Mouse (Mus musculus) embryonic facial prominence, embryonic 11.5 days (tissue): ENCODE results near the gene Slc25a14. TPM values are rescaled to one million over a fixed set of nuclear protein-coding genes. Genes with fewer than 3 reads are reported as not detected.

Experiments
- ATAC-seq: fragments of 200-750 bp; cut with Nextera tagmentation; replicated peaks from 2 replicates; pipeline ENCODE4 v1.8.0; 2017; ENCODE audit warnings: low read depth; ENCODE audit not compliant: insufficient number of reproducible peaks, low FRiP score, low TSS enrichment
- DNase-seq: peaks from one replicate; pipeline ENCODE4 v3.0.0-alpha.2; 2015; ENCODE audit warnings: low spot score
- H3K27ac ChIP-seq: fragments of 300-500 bp; sonication (generic); replicated peaks from 2 replicates; pipeline ENCODE4 v1.5.1; 2014; ENCODE audit warnings: mild to moderate bottlenecking, low read depth, low read length, control low read depth
- H3K27me3 ChIP-seq: fragments of 300-500 bp; sonication (generic); 2 replicates; pipeline ENCODE4 v1.6.1; 2014; ENCODE audit warnings: mild to moderate bottlenecking, low read length, moderate library complexity, mixed read lengths; ENCODE audit not compliant: control insufficient read depth, insufficient read depth
- H3K36me3 ChIP-seq: fragments of 300-500 bp; sonication (generic); replicated peaks from 2 replicates; pipeline ENCODE4 v1.6.1; 2014; ENCODE audit warnings: low read depth, mild to moderate bottlenecking, low read length, moderate library complexity, mixed read lengths; ENCODE audit not compliant: control insufficient read depth, insufficient read depth
- H3K4me1 ChIP-seq: fragments of 300-500 bp; sonication (generic); 2 replicates; pipeline ENCODE4 v1.6.1; 2014; ENCODE audit warnings: low read length, mixed read lengths; ENCODE audit not compliant: control insufficient read depth, insufficient read depth
- H3K4me2 ChIP-seq: fragments of 300-500 bp; sonication (generic); 2 replicates; pipeline ENCODE4 v1.6.1; 2014; ENCODE audit warnings: low read depth, mild to moderate bottlenecking, control low read depth, low read length, moderate library complexity
- H3K4me3 ChIP-seq: fragments of 300-500 bp; sonication (generic); 2 replicates; pipeline ENCODE4 v1.5.1; 2014; ENCODE audit warnings: low read depth, low read length, control low read depth
- H3K9ac ChIP-seq: fragments of 300-500 bp; sonication (generic); replicated peaks from 2 replicates; pipeline ENCODE4 v1.6.1; 2014; ENCODE audit warnings: mild to moderate bottlenecking, control low read depth, low read length
- H3K9me3 ChIP-seq: fragments of 300-500 bp; sonication (generic); replicated peaks from 2 replicates; pipeline ENCODE4 v1.6.1; 2016; ENCODE audit warnings: mild to moderate bottlenecking, low read length, inconsistent platforms, mixed read lengths; ENCODE audit not compliant: control insufficient read depth
- WGBS: fragments of 180-500 bp; shearing (Covaris S2); extraction: QIAGEN DNeasy Blood & Tissue Kit; methylation state at CpG from one replicate; pipeline ENCODE4 v1.1.7; 2014; 5-methylcytosine and 5-hydroxymethylcytosine counted together
- polyA plus RNA-seq: library from polyadenylated mRNA; unstranded; fragments of >200 nt; fragmentation: Nextera tagmentation; extraction: Ambion mirVana; gene quantifications from 2 replicates; pipeline ENCODE4 v1.2.1, GENCODE M21; 2014

Gene Slc25a14
- 23.4 and 26.0 TPM in 2 replicates for polyA plus RNA-seq

DNA sequence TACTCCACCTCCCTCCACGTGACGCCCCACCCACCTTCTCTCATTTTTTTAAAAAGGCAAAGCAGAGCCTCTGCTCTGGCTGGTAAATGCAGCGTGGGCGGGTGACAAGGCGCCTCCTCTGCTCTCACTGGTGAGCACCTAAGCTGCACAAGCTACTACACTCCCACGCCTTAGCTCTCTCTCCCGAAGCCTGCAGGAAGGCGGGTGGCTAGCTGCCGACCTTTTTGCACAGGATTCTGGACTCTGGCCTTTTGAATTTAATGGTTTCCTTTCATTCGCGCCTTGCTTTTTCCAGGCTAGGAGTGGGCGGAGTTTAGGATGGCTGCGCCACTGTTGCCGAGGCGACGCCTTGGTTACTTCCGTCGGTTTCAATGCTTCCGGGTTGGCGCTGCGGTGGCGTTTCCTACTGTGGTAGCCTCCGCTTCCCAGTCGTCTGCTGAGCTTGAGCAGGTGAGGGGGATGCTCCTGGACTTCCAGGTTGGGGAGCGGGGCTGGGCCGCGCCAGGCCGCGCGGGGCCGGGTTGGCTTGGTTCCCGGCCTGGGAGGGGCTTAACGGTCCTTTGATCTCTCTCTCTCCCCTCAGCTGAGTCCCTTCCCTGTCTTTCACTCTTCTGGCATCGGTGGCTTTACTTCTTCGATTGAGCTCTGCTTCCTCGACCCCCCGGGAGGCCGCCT is at the start of gene Slc25a14:
TSS of gene Slc25a14 (plus strand) at position 35 of the 675 bp plus-strand sequence.
- WGBS, result 18% methylated on average over 38 of the region's 38 CpGs
- Histone ChIP-seq H3K27ac (no peak within 1 kb of the TSS; the same call in 1 of the 2 replicates), H3K4me2 (peak within 1 kb of the TSS; percentile 40), H3K27me3 (no peaks in the 10 kb centered on the region), H3K9ac (peak within 1 kb of the TSS; percentile 52), H3K4me3 (peak within 1 kb of the TSS; percentile 55), H3K36me3 (no peaks in the 10 kb centered on the region), H3K9me3 (no peaks in the 10 kb centered on the region), H3K4me1 (no peaks in the 10 kb centered on the region)
- DNase-seq (peak; percentile 85), ATAC-seq (peak; percentile 98)

GRCm38 (mm10) chrX:48583332-48583731 is 39.9 kb upstream of the Slc25a14 start:
- no peaks in the 10 kb centered on the region for H3K27me3 ChIP-seq
- H3K36me3 ChIP-seq, result no peaks in the 10 kb centered on the region
- no peaks in the 10 kb centered on the region for H3K4me1 ChIP-seq
- ATAC-seq (no peak), DNase-seq (no peak)
- H3K9ac ChIP-seq, result no peak overlapping the region
- no peak overlapping the region for H3K4me2 ChIP-seq
- H3K27ac ChIP-seq, result no peak overlapping the region
- no peak overlapping the region for H3K4me3 ChIP-seq
- H3K9me3 ChIP-seq, result no peaks in the 10 kb centered on the region

GRCm38 (mm10) chrX:48593721-48594098 is 29.5 kb upstream of the Slc25a14 start:
- H3K9me3 ChIP-seq, result no peaks in the 10 kb centered on the region
- DNase-seq (no peak), ATAC-seq (no peak; the same call in 1 of the 2 replicates)
- H3K9ac ChIP-seq, result peak overlapping the region; percentile 74
- H3K4me1 ChIP-seq, result no peaks in the 10 kb centered on the region
- no peaks in the 10 kb centered on the region for H3K27me3 ChIP-seq
- 32% methylated on average over 10 of the region's 15 CpGs for WGBS
- peak overlapping the region; percentile 72 for H3K27ac ChIP-seq
- H3K36me3 ChIP-seq, result no peaks in the 10 kb centered on the region
- peak overlapping the region; percentile 30 for H3K4me2 ChIP-seq
- H3K4me3 ChIP-seq, result peak overlapping the region; percentile 64

DNA sequence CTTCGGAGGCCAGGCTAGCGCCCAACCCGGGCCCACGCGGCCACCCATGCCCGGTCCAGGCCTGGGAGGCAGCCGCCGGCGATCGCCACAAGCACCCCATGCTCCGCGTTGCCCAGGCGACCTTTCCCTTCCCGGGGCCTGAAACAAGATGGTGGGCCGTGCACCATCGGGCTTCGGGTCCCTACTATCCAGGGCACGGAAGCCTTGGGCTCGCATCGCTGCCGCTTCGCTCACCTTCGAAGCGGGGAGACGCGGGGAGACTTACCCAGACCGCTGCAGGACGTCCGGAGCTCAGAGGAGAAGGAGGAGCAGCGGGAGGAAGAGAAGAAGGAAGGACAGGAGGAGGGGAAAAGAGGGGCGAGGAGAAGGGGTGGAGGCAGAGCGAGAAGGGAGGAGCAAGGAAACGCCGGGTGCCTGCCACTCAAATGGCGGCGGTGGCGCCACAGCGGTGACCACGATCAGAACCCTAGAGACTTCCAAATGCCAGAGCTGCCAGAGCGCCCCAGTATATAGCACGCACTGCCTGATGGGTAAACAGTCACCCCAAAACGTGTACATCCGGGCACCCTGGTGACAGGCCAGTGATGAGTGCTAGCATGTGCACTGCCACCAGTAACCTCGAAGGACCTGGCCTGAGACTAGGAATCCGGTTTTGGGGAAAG is 29.0 kb upstream of the Slc25a14 start, which contains the start of gene Zfp280c:
TSS of gene Zfp280c (minus strand) at position 406 of the 662 bp plus-strand sequence.
- H3K27ac ChIP-seq, result peak within 1 kb of the TSS; percentile 72
- ATAC-seq (peak; percentile 88), DNase-seq (peak; percentile 71)
- H3K9me3 ChIP-seq, result no peaks in the 10 kb centered on the region
- H3K4me3 ChIP-seq, result peak within 1 kb of the TSS; percentile 64
- H3K4me1 ChIP-seq, result no peaks in the 10 kb centered on the region
- 17% methylated on average over 44 of the region's 45 CpGs for whole genome bisulfite sequencing
- peak within 1 kb of the TSS; percentile 41 for H3K4me2 ChIP-seq
- H3K9ac ChIP-seq, result peak within 1 kb of the TSS; percentile 74
- H3K27me3 ChIP-seq, result no peaks in the 10 kb centered on the region
- H3K36me3 ChIP-seq, result no peaks in the 10 kb centered on the region

- no peak overlapping the region for H3K4me3 ChIP-seq
- H3K4me1 ChIP-seq, result no peaks in the 10 kb centered on the region
- WGBS, result 82% methylated on average over 9 of the region's 9 CpGs
- no peaks in the 10 kb centered on the region for H3K36me3 ChIP-seq
- no peak overlapping the region for H3K4me2 ChIP-seq
- H3K9ac ChIP-seq, result no peak overlapping the region
- no peaks in the 10 kb centered on the region for H3K27me3 ChIP-seq
- DNase-seq (no peak), ATAC-seq (no peak)
- no peak overlapping the region for H3K27ac ChIP-seq
- no peaks in the 10 kb centered on the region for H3K9me3 ChIP-seq
Measured at GRCm38 (mm10) chrX:48596053-48596452, 27.2 kb upstream of the Slc25a14 start.

DNA sequence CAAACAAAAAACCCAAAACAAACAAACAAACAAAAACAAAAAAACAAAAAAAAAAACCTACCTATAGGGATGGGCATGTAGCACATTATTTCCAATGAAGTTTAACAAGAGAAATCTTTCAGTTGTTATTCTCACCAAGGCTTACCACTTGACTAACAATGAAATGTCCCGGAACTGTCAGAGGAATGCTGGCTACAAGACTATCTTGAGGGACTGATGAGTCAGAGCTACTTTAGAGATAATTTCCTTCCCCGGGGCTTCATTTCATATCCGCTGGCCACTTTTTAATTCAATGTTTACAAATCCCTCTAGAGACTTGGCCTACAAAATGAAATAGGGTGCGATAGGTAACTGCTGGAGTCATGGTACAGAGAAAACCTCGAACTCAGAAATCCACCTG is 26.3 kb upstream of the Slc25a14 start:
- no peaks in the 10 kb centered on the region for H3K27me3 ChIP-seq
- H3K4me2 ChIP-seq, result no peak overlapping the region
- no peak for ATAC-seq
- 85% methylated on average over 5 of the region's 5 CpGs for WGBS
- H3K27ac ChIP-seq, result no peak overlapping the region
- H3K9ac ChIP-seq, result no peak overlapping the region
- no peak overlapping the region for H3K4me3 ChIP-seq
- DNase-seq, result no peak
- H3K9me3 ChIP-seq, result no peaks in the 10 kb centered on the region
- H3K36me3 ChIP-seq, result no peaks in the 10 kb centered on the region
- H3K4me1 ChIP-seq, result no peaks in the 10 kb centered on the region

DNA sequence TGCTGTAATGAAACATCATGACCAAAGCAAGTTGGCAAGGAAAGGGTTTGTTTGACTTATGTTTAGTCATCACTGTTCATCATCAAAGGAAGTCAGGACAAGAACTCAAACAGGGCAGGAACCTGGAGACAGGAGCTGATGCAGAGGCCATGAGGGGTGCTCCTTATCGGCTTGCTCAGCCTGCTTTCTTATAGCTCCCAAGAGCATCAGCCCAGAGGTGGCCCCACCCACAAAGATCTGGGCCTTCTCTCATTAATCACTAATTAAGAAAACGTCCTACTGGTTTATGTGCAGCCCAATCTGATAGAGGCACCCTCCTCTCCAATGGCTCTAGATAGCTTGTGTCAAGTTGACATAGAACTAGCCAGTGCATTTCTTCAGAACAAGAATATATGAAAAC is 18.3 kb upstream of the Slc25a14 start:
- no peak overlapping the region for H3K4me3 ChIP-seq
- no peaks in the 10 kb centered on the region for H3K4me1 ChIP-seq
- H3K9me3 ChIP-seq, result no peaks in the 10 kb centered on the region
- H3K27me3 ChIP-seq, result no peaks in the 10 kb centered on the region
- WGBS, result 57% methylated on average over 2 of the region's 2 CpGs
- no peak for ATAC-seq
- no peak overlapping the region for H3K27ac ChIP-seq
- no peak overlapping the region for H3K9ac ChIP-seq
- DNase-seq, result no peak
- H3K4me2 ChIP-seq, result no peak overlapping the region
- H3K36me3 ChIP-seq, result no peaks in the 10 kb centered on the region

- DNase-seq (no peak), ATAC-seq (peak; percentile 37; the same call in 1 of the 2 replicates)
- H3K27me3 ChIP-seq, result no peaks in the 10 kb centered on the region
- no peaks in the 10 kb centered on the region for H3K36me3 ChIP-seq
- H3K4me1 ChIP-seq, result no peaks in the 10 kb centered on the region
- WGBS, result 22% methylated on average over 4 of the region's 4 CpGs
- H3K9me3 ChIP-seq, result no peaks in the 10 kb centered on the region
- H3K4me3 ChIP-seq, result peak overlapping the region; percentile 55
- peak overlapping the region; percentile 52; the same call in 1 of the 2 replicates for H3K9ac ChIP-seq
- H3K27ac ChIP-seq, result no peak overlapping the region; the same call in 1 of the 2 replicates
- H3K4me2 ChIP-seq, result peak overlapping the region; percentile 40; the same call in 1 of the 2 replicates
Measured at GRCm38 (mm10) chrX:48623049-48623378, 199 bp upstream of the Slc25a14 start.
